Mouse (Mus musculus): ENCODE data around the gene Lzic. TPM values are rescaled to one million over a fixed set of nuclear protein-coding genes. Genes with fewer than 3 reads are reported as not detected.
"Not testable (repeated sequence)": the region's sequence is repeated elsewhere in the genome, so short reads cannot be mapped to it uniquely, and the experiment has no call there.

Lzic gene
- polyA plus RNA-seq, 1 experiment: 55.2 TPM

DNA sequence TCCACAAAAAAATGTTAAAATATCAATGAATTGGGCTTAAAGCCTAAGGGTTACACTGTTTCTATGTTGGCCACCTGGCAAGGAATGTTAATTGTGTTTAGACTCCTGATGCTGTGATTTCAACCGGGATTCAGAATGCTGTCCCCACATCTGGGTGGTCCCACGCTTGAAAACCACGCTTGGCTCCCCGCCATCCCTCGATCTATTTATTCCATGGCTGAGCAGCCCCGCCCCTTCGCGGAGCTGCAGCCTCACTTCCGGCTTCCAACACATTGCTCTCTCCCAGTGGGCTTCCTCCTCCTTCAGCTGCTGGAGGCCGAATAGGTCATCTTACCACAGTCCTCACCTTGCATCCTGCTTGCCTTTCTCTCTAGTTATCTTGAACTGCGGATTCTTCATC is 39.2 kb upstream of the Lzic start:
- TF ChIP-seq EP300 (IDR thresholded peaks at IDR 0.05; ENCODE audit: insufficient read depth, low read depth, low read length) (peak; percentile 82), CTCF (IDR thresholded peaks at IDR 0.05; ENCODE audit: low read depth, low read length) (no peak)
- no peaks in the 10 kb centered on the region for H3K4me1 ChIP-seq (ENCODE audit: control insufficient read depth, insufficient read depth, low read length)
- H3K4me3 ChIP-seq (ENCODE audit: low read depth, low read length): no peak overlapping the region
- peak overlapping the region; percentile 98 for H3K27ac ChIP-seq (ENCODE audit: insufficient read depth, low read length)
- H3K27me3 ChIP-seq (ENCODE audit: control insufficient read depth, insufficient read depth, low read length, poor library complexity, severe bottlenecking): no peaks in the 10 kb centered on the region
- no peaks in the 10 kb centered on the region for H3K9me3 ChIP-seq (replicated peaks; ENCODE audit: control insufficient read depth, insufficient read depth, low read length, poor library complexity, severe bottlenecking)
- no peaks in the 10 kb centered on the region for H3K36me3 ChIP-seq (ENCODE audit: control insufficient read depth, insufficient read depth, low read length, poor library complexity, severe bottlenecking)
- peak overlapping the region; percentile 8 for H3K9ac ChIP-seq (ENCODE audit: low read depth, poor library complexity, severe bottlenecking)

DNA sequence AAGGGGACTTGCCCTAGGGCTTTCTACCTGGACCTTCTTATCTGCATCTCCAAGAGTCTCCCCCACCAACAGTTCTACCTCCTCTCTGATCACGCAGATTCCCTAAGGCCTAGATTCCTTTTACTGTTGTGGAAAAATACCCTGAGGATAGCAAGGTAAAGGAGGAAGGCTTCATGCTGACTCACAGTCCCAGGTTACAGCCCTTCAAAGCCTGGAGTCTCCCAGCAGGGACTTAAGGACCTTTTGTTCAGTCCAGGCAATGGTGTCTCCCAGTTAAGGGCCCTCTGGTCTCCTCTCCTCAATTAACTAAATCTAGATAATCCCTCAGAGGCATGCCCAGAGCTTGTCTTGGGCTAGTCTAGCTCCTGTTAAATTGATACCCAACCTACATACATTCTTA is 38.7 kb upstream of the Lzic start:
- peak overlapping the region; percentile 98 for H3K27ac ChIP-seq (ENCODE audit: insufficient read depth, low read length)
- H3K9me3 ChIP-seq (replicated peaks; ENCODE audit: control insufficient read depth, insufficient read depth, low read length, poor library complexity, severe bottlenecking): no peaks in the 10 kb centered on the region
- TF ChIP-seq POLR2A (IDR thresholded peaks at IDR 0.05; ENCODE audit: insufficient read depth, low read length): no peak
- no peak for TF ChIP-seq CTCF (IDR thresholded peaks at IDR 0.05; ENCODE audit: low read depth, low read length)
- peak; percentile 84 for TF ChIP-seq EP300 (IDR thresholded peaks at IDR 0.05; ENCODE audit: insufficient read depth, low read depth, low read length)
- H3K9ac ChIP-seq (ENCODE audit: low read depth, poor library complexity, severe bottlenecking): peak overlapping the region; percentile 1; the same call in 1 of the 2 replicates
- no peaks in the 10 kb centered on the region for H3K27me3 ChIP-seq (ENCODE audit: control insufficient read depth, insufficient read depth, low read length, poor library complexity, severe bottlenecking)
- H3K36me3 ChIP-seq (ENCODE audit: control insufficient read depth, insufficient read depth, low read length, poor library complexity, severe bottlenecking): no peaks in the 10 kb centered on the region
- H3K4me1 ChIP-seq (ENCODE audit: control insufficient read depth, insufficient read depth, low read length): no peaks in the 10 kb centered on the region
- H3K4me3 ChIP-seq (ENCODE audit: low read depth, low read length): no peak overlapping the region

DNA sequence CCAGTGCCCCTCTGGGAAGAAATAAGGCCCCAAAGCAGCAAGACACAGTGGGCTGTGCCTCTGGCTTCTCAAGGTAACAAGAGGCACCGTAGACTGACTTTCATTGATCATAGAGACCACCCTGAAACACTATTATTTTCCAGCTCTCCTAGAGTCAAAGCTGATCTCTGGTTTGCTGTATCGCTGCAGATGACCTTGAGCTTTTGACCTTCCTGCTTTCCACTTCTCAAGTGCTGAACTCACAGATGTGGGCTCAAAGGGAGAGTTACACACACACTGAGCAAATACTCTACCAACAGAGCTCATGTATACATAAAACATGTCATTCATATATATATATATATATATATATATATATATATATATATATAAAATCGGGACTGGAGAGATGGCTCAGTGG is 34.4 kb upstream of the Lzic start:
- H3K9me3 ChIP-seq (replicated peaks; ENCODE audit: control insufficient read depth, insufficient read depth, low read length, poor library complexity, severe bottlenecking): no peaks in the 10 kb centered on the region
- H3K36me3 ChIP-seq (ENCODE audit: control insufficient read depth, insufficient read depth, low read length, poor library complexity, severe bottlenecking): no peaks in the 10 kb centered on the region
- TF ChIP-seq POLR2A (IDR thresholded peaks at IDR 0.05; ENCODE audit: insufficient read depth, low read length) (no peak), EP300 (IDR thresholded peaks at IDR 0.05; ENCODE audit: insufficient read depth, low read depth, low read length) (no peak), CTCF (IDR thresholded peaks at IDR 0.05; ENCODE audit: low read depth, low read length) (no peak)
- H3K9ac ChIP-seq (ENCODE audit: low read depth, poor library complexity, severe bottlenecking): no peak overlapping the region
- no peaks in the 10 kb centered on the region for H3K4me1 ChIP-seq (ENCODE audit: control insufficient read depth, insufficient read depth, low read length)
- H3K4me3 ChIP-seq (ENCODE audit: low read depth, low read length): no peak overlapping the region
- H3K27me3 ChIP-seq (ENCODE audit: control insufficient read depth, insufficient read depth, low read length, poor library complexity, severe bottlenecking): no peaks in the 10 kb centered on the region
- H3K27ac ChIP-seq (ENCODE audit: insufficient read depth, low read length): no peak overlapping the region

DNA sequence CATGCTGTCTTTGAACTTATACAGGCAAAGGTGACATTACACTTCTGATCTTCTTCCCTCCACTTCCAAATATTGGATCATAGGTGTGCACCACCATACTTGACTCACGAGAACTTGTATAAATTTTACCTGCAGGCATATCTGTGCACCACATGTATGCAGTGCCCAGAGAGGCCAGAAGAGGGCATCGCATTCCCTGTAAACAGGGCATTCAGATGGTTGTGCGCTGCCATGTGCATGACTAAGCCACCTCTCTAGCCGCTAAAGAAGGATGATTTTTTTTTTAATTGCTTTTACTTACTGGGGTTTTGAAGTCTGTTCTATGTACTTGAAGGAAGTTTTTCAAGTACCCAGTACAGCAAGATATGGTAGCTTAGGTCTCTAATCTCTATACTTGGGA is 31.4 kb upstream of the Lzic start:
- Histone ChIP-seq H3K4me1 (ENCODE audit: control insufficient read depth, insufficient read depth, low read length) (no peaks in the 10 kb centered on the region), H3K27ac (ENCODE audit: insufficient read depth, low read length) (no peak overlapping the region), H3K9me3 (replicated peaks; ENCODE audit: control insufficient read depth, insufficient read depth, low read length, poor library complexity, severe bottlenecking) (no peaks in the 10 kb centered on the region), H3K27me3 (ENCODE audit: control insufficient read depth, insufficient read depth, low read length, poor library complexity, severe bottlenecking) (no peaks in the 10 kb centered on the region), H3K9ac (ENCODE audit: low read depth, poor library complexity, severe bottlenecking) (no peak overlapping the region), H3K4me3 (ENCODE audit: low read depth, low read length) (no peak overlapping the region), H3K36me3 (ENCODE audit: control insufficient read depth, insufficient read depth, low read length, poor library complexity, severe bottlenecking) (no peaks in the 10 kb centered on the region)
- TF ChIP-seq CTCF (IDR thresholded peaks at IDR 0.05; ENCODE audit: low read depth, low read length): peak; percentile 85
- TF ChIP-seq EP300 (IDR thresholded peaks at IDR 0.05; ENCODE audit: insufficient read depth, low read depth, low read length): 0 out of 2 replicates have a peak, but pooled peaks have one; percentile 25
- no peak for TF ChIP-seq POLR2A (IDR thresholded peaks at IDR 0.05; ENCODE audit: insufficient read depth, low read length)

DNA sequence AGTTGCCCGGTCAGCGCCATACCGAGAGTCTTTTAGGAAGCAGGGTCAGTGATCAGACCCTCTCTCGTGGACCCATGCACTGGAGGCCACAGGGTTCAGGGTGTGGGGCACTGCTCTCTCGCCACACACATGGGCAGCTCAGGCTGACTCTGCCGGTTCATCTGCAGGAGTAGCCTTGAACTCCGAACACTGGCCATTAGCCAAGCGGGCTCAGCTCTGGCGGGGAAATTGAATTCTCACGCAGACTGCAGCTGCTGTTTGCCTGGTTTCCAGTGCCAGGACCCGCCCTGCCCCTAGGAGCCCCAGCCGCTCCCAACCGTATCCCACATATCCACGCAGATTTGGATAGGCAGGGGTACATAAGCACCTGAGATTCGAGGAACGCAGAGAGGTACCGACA is 30.8 kb upstream of the Lzic start:
- no peaks in the 10 kb centered on the region for H3K4me1 ChIP-seq (ENCODE audit: control insufficient read depth, insufficient read depth, low read length)

DNA sequence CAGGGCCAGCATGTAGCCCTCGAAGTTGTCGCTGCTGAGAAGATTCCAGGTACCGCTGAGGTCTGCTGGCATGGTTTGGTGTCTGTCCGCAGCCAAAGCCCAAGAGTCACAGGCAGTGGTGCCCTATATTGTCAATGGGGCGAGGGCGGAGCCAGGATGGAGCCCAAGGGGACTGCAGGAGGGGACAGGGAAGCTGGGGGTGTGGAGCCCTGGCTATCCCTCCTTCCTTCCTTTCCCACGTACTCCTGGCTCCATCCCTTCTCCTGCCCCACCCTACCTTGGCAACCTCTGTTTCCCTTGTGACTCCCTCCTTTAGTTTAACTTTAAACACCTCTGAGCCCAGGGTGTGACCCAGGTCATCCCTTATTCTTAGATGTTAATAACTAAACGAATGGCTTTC is 30.1 kb upstream of the Lzic start, which contains the start of gene Rbp7:
Rbp7 (minus strand) TSS at position 100 of the 400 bp plus-strand sequence.
- TF ChIP-seq EP300 (IDR thresholded peaks at IDR 0.05; ENCODE audit: insufficient read depth, low read depth, low read length) (no peak), CTCF (IDR thresholded peaks at IDR 0.05; ENCODE audit: low read depth, low read length) (peak; percentile 35)
- no peak within 1 kb of the TSS for H3K27ac ChIP-seq (ENCODE audit: insufficient read depth, low read length)
- H3K9ac ChIP-seq (ENCODE audit: low read depth, poor library complexity, severe bottlenecking): no peak within 1 kb of the TSS
- H3K4me1 ChIP-seq (ENCODE audit: control insufficient read depth, insufficient read depth, low read length): no peaks in the 10 kb centered on the region
- no peaks in the 10 kb centered on the region for H3K9me3 ChIP-seq (replicated peaks; ENCODE audit: control insufficient read depth, insufficient read depth, low read length, poor library complexity, severe bottlenecking)
- H3K4me3 ChIP-seq (ENCODE audit: low read depth, low read length): peak within 1 kb of the TSS; percentile 11; the same call in 1 of the 2 replicates
- no peaks in the 10 kb centered on the region for H3K36me3 ChIP-seq (ENCODE audit: control insufficient read depth, insufficient read depth, low read length, poor library complexity, severe bottlenecking)
- H3K27me3 ChIP-seq (ENCODE audit: control insufficient read depth, insufficient read depth, low read length, poor library complexity, severe bottlenecking): no peaks in the 10 kb centered on the region

More for the DNA sequence above, 30.8 kb upstream of the Lzic start:
- Histone ChIP-seq H3K36me3 (ENCODE audit: control insufficient read depth, insufficient read depth, low read length, poor library complexity, severe bottlenecking) (no peaks in the 10 kb centered on the region), H3K9me3 (replicated peaks; ENCODE audit: control insufficient read depth, insufficient read depth, low read length, poor library complexity, severe bottlenecking) (no peaks in the 10 kb centered on the region), H3K9ac (ENCODE audit: low read depth, poor library complexity, severe bottlenecking) (no peak overlapping the region), H3K27ac (ENCODE audit: insufficient read depth, low read length) (no peak overlapping the region), H3K4me3 (ENCODE audit: low read depth, low read length) (peak overlapping the region; percentile 5; the same call in 1 of the 2 replicates), H3K27me3 (ENCODE audit: control insufficient read depth, insufficient read depth, low read length, poor library complexity, severe bottlenecking) (no peaks in the 10 kb centered on the region)
- TF ChIP-seq POLR2A (IDR thresholded peaks at IDR 0.05; ENCODE audit: insufficient read depth, low read length): no peak

DNA sequence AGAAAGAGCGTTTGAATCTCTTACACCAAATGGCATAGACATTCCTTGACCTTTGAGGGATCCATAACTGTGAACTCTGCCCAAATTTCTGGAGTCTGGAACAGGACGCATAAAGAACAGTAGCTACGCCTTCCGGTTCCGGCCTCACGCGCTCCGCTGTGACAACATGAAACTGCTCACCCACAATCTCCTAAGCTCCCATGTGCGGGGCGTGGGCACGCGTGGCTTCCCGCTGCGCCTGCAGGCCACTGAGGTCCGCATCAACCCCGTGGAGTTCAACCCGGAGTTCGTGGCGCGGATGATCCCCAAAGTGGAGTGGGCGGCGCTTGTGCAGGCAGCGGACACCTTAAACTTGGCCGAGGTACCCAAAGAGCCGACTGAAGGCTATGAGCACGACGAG is 27.9 kb upstream of the Lzic start:
- not testable (repeated sequence) for H3K27ac ChIP-seq (ENCODE audit: insufficient read depth, low read length); H3K27me3 ChIP-seq (ENCODE audit: control insufficient read depth, insufficient read depth, low read length, poor library complexity, severe bottlenecking); H3K9ac ChIP-seq (ENCODE audit: low read depth, poor library complexity, severe bottlenecking); H3K36me3 ChIP-seq (ENCODE audit: control insufficient read depth, insufficient read depth, low read length, poor library complexity, severe bottlenecking); H3K9me3 ChIP-seq (replicated peaks; ENCODE audit: control insufficient read depth, insufficient read depth, low read length, poor library complexity, severe bottlenecking); H3K4me1 ChIP-seq (ENCODE audit: control insufficient read depth, insufficient read depth, low read length)
- peak overlapping the region; percentile 42; the same call in 1 of the 2 replicates for H3K4me3 ChIP-seq (ENCODE audit: low read depth, low read length)

All from ES-Bruce4 (cell line).